Mouse (Mus musculus): ENCODE data around the gene Lgmn. TPM values are rescaled to one million over a fixed set of nuclear protein-coding genes. Genes with fewer than 3 reads are reported as not detected.

Lgmn gene
- total and polyA plus RNA-seq, 2 experiments from 2014 or later: 94.0 to 118 TPM

GRCm38 (mm10) chr12:102468136-102468535, 28.5 kb upstream of the Lgmn start:
- DNase-seq (ENCODE audit: low spot score) (no peak), ATAC-seq (ENCODE audit: insufficient read depth, low read depth) (no peak)
- H3K36me3 ChIP-seq (replicated peaks; ENCODE audit: control insufficient read depth, insufficient read depth, low read length): peaks cover 14% of the 10 kb centered on the region
- no peak overlapping the region for H3K4me2 ChIP-seq (ENCODE audit: low read depth, low read length)
- no peaks in the 10 kb centered on the region for H3K27me3 ChIP-seq (ENCODE audit: control insufficient read depth, insufficient read depth, low read length)
- H3K4me3 ChIP-seq (ENCODE audit: low read depth, low read length): no peak overlapping the region
- TF ChIP-seq CTCF (IDR thresholded peaks at IDR 0.05; ENCODE audit: low read depth): no peak
- TF ChIP-seq EP300 (IDR thresholded peaks at IDR 0.05; ENCODE audit: low read depth): no peak
- H3K4me1 ChIP-seq (ENCODE audit: control insufficient read depth, insufficient read depth): no peaks in the 10 kb centered on the region
- WGBS: 76% methylated on average over 1 of the region's 1 CpGs
- H3K9me3 ChIP-seq (replicated peaks; ENCODE audit: control insufficient read depth, low read length): no peaks in the 10 kb centered on the region
- no peak overlapping the region for H3K27ac ChIP-seq (ENCODE audit: low read depth)
- H3K9ac ChIP-seq (replicated peaks; ENCODE audit: low read depth, low read length): no peak overlapping the region

DNA sequence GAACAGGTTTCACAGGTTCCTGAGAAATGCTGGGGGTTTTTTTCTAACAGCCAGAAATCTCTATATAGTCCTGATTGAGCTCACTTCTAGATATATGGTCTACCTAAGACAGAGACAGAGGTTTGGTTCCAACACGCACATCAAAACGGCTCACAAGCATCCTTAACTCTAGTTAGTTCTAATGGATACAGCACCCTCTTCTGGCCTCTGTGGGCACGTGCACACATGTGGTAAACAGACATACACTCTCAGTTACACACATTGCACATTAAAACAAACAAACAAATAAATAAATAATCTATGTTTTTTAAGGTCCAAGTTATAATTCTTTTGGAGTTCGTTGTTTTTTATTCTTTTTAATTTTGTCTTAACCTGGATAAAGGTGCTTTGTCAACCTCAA, 25.0 kb upstream of the Lgmn start:
- H3K27ac ChIP-seq (ENCODE audit: low read depth): no peak overlapping the region
- no peaks in the 10 kb centered on the region for H3K9me3 ChIP-seq (replicated peaks; ENCODE audit: control insufficient read depth, low read length)
- H3K4me1 ChIP-seq (ENCODE audit: control insufficient read depth, insufficient read depth): no peaks in the 10 kb centered on the region
- ATAC-seq (ENCODE audit: insufficient read depth, low read depth) (no peak), DNase-seq (ENCODE audit: low spot score) (no peak)
- no peak overlapping the region for H3K4me2 ChIP-seq (ENCODE audit: low read depth, low read length)
- H3K36me3 ChIP-seq (replicated peaks; ENCODE audit: control insufficient read depth, insufficient read depth, low read length): no peaks in the 10 kb centered on the region
- WGBS: 59% methylated on average over 4 of the region's 4 CpGs
- H3K9ac ChIP-seq (replicated peaks; ENCODE audit: low read depth, low read length): no peak overlapping the region
- TF ChIP-seq CTCF (IDR thresholded peaks at IDR 0.05; ENCODE audit: low read depth): peak; percentile 23
- TF ChIP-seq EP300 (IDR thresholded peaks at IDR 0.05; ENCODE audit: low read depth): no peak
- H3K27me3 ChIP-seq (ENCODE audit: control insufficient read depth, insufficient read depth, low read length): no peaks in the 10 kb centered on the region
- no peak overlapping the region for H3K4me3 ChIP-seq (ENCODE audit: low read depth, low read length)

GRCm38 (mm10) chr12:102461177-102461576, 21.6 kb upstream of the Lgmn start:
- Histone ChIP-seq H3K4me3 (ENCODE audit: low read depth, low read length) (no peak overlapping the region), H3K9me3 (replicated peaks; ENCODE audit: control insufficient read depth, low read length) (no peaks in the 10 kb centered on the region), H3K27me3 (ENCODE audit: control insufficient read depth, insufficient read depth, low read length) (no peaks in the 10 kb centered on the region), H3K4me2 (ENCODE audit: low read depth, low read length) (no peak overlapping the region), H3K27ac (ENCODE audit: low read depth) (no peak overlapping the region), H3K9ac (replicated peaks; ENCODE audit: low read depth, low read length) (no peak overlapping the region), H3K4me1 (ENCODE audit: control insufficient read depth, insufficient read depth) (no peaks in the 10 kb centered on the region), H3K36me3 (replicated peaks; ENCODE audit: control insufficient read depth, insufficient read depth, low read length) (no peaks in the 10 kb centered on the region)
- TF ChIP-seq EP300 (IDR thresholded peaks at IDR 0.05; ENCODE audit: low read depth) (no peak), CTCF (IDR thresholded peaks at IDR 0.05; ENCODE audit: low read depth) (peak; percentile 69)
- ATAC-seq (ENCODE audit: insufficient read depth, low read depth) (no peak), DNase-seq (ENCODE audit: low spot score) (peak; percentile 51)
- 53% methylated on average over 5 of the region's 5 CpGs for WGBS

DNA sequence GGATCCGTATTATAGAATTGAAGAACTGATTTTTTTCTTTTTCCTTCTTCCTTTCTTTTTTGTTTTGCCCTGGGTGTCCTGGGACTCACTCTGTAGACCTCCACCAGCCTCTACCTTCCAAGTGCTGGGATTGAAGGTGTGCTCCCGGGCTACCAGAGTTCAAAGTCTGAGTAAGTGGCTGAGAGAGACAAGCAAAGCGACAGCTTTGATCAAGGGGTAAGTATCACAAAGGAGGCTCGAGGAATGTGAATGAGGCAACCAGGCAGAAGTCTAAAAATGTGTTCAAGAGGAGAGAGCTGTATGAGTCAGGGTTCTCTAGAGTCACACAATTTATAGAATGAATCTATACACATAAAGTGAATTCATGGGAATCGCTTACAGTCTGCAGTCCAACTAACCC, 20.4 kb upstream of the Lgmn start:
- TF ChIP-seq CTCF (IDR thresholded peaks at IDR 0.05; ENCODE audit: low read depth) (no peak), EP300 (IDR thresholded peaks at IDR 0.05; ENCODE audit: low read depth) (no peak)
- Histone ChIP-seq H3K9ac (replicated peaks; ENCODE audit: low read depth, low read length) (no peak overlapping the region), H3K36me3 (replicated peaks; ENCODE audit: control insufficient read depth, insufficient read depth, low read length) (no peaks in the 10 kb centered on the region), H3K4me1 (ENCODE audit: control insufficient read depth, insufficient read depth) (no peaks in the 10 kb centered on the region), H3K4me3 (ENCODE audit: low read depth, low read length) (no peak overlapping the region), H3K27ac (ENCODE audit: low read depth) (no peak overlapping the region), H3K4me2 (ENCODE audit: low read depth, low read length) (no peak overlapping the region), H3K27me3 (ENCODE audit: control insufficient read depth, insufficient read depth, low read length) (no peaks in the 10 kb centered on the region), H3K9me3 (replicated peaks; ENCODE audit: control insufficient read depth, low read length) (no peaks in the 10 kb centered on the region)
- WGBS: 49% methylated on average over 5 of the region's 5 CpGs
- no peak for ATAC-seq (ENCODE audit: insufficient read depth, low read depth)
- no peak for DNase-seq (ENCODE audit: low spot score)

DNA sequence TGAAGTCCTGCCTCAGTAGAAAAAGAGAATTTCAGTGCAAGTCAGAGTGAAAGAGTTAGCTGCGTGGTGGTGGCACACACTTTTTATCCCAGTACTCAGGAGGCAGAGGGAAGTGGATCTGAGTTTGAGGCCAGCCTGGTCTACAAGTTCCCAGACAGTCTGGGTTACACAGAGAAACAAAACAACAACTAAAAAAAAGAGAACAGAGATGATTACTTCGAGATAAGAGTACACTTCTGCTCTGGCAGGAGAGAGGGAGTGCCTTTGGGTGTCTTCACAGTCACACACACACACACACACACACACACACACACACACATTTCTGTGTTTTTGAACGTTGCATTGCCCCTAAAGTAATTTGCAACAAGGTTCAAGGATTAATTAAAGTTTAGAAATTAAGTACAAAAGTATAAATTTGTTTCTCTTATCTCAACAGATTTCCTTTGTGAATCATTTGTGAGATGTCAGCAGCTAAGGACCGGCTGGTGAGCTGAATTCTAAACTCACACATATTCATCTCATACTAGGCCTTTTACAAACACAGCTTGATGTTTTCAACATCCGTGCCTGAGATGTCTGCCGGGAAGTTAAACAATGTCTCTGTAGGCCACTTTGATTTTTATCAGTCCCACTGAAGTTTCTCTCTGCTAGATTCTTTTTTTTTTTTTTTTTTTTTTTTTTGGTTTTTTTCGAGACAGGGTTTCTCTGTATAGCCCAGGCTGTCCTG, 17.0 kb upstream of the Lgmn start:
- ATAC-seq (ENCODE audit: insufficient read depth, low read depth): no peak
- H3K27ac ChIP-seq (ENCODE audit: low read depth): no peak overlapping the region
- 52% methylated on average over 7 of the region's 7 CpGs for WGBS

DNA sequence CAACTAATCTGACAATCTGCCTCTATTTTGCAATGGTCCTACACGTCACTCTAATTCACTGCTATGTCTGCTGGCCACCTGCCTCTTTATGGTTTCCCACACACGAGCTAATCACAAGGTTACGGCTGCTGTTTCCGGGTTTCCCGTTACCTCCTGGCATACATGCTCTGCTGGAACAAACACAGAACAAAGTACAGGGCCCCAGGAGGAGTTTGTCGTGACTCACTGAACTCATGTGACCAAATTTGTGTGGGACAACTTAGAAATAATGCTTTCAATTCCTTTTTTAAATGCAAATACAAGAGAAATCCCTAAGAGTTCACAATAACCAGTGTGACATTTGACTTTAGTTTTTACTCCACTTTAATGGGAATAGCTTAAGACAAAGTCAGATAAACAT, 14.0 kb upstream of the Lgmn start:
- TF ChIP-seq EP300 (IDR thresholded peaks at IDR 0.05; ENCODE audit: low read depth) (peak; percentile 62; the same call in 1 of the 2 replicates), CTCF (IDR thresholded peaks at IDR 0.05; ENCODE audit: low read depth) (no peak)
- WGBS: 37% methylated on average over 6 of the region's 6 CpGs

More for the DNA sequence above, 17.0 kb upstream of the Lgmn start:
- Histone ChIP-seq H3K9me3 (replicated peaks; ENCODE audit: control insufficient read depth, low read length) (no peaks in the 10 kb centered on the region), H3K27me3 (ENCODE audit: control insufficient read depth, insufficient read depth, low read length) (no peaks in the 10 kb centered on the region), H3K4me3 (ENCODE audit: low read depth, low read length) (no peak overlapping the region), H3K36me3 (replicated peaks; ENCODE audit: control insufficient read depth, insufficient read depth, low read length) (no peaks in the 10 kb centered on the region), H3K9ac (replicated peaks; ENCODE audit: low read depth, low read length) (no peak overlapping the region), H3K4me1 (ENCODE audit: control insufficient read depth, insufficient read depth) (no peaks in the 10 kb centered on the region), H3K4me2 (ENCODE audit: low read depth, low read length) (no peak overlapping the region)
- TF ChIP-seq EP300 (IDR thresholded peaks at IDR 0.05; ENCODE audit: low read depth) (no peak), CTCF (IDR thresholded peaks at IDR 0.05; ENCODE audit: low read depth) (no peak)
- no peak for DNase-seq (ENCODE audit: low spot score)

More for the DNA sequence above, 14.0 kb upstream of the Lgmn start:
- Histone ChIP-seq H3K4me1 (ENCODE audit: control insufficient read depth, insufficient read depth) (peaks cover 10% of the 10 kb centered on the region; the same call in 1 of the 2 replicates), H3K9me3 (replicated peaks; ENCODE audit: control insufficient read depth, low read length) (no peaks in the 10 kb centered on the region), H3K27ac (ENCODE audit: low read depth) (peak overlapping the region; percentile 46; the same call in 1 of the 2 replicates), H3K9ac (replicated peaks; ENCODE audit: low read depth, low read length) (no peak overlapping the region), H3K36me3 (replicated peaks; ENCODE audit: control insufficient read depth, insufficient read depth, low read length) (no peaks in the 10 kb centered on the region), H3K4me2 (ENCODE audit: low read depth, low read length) (no peak overlapping the region), H3K27me3 (ENCODE audit: control insufficient read depth, insufficient read depth, low read length) (no peaks in the 10 kb centered on the region), H3K4me3 (ENCODE audit: low read depth, low read length) (no peak overlapping the region)
- ATAC-seq (ENCODE audit: insufficient read depth, low read depth) (peak; percentile 75), DNase-seq (ENCODE audit: low spot score) (peak; percentile 56)
